Mouse (Mus musculus): Measurements from ENCODE around the gene Ccdc88c. TPM values are rescaled to one million over a fixed set of nuclear protein-coding genes. Genes with fewer than 3 reads are reported as not detected.

The Ccdc88c gene
- polyA plus RNA-seq, 1 experiment, result 138 TPM

- Histone ChIP-seq H3K27ac (ENCODE audit: control insufficient read depth, insufficient read depth, low read depth, low read length, poor library complexity) (peak overlapping the region; percentile 11), H3K4me1 (ENCODE audit: control insufficient read depth, insufficient read depth, low read length) (peaks cover 27% of the 10 kb centered on the region), H3K4me3 (replicated peaks; ENCODE audit: control insufficient read depth, low read depth, low read length) (no peak overlapping the region)
- WGBS, result 63% methylated on average over 10 of the region's 10 CpGs
- TF ChIP-seq POLR2A (IDR thresholded peaks at IDR 0.05; ENCODE audit: borderline replicate concordance, control insufficient read depth, low read depth, low read length) (no peak), CTCF (IDR thresholded peaks at IDR 0.05; ENCODE audit: control insufficient read depth, insufficient read depth, low read length) (no peak)
These were observed 30.9 kb downstream of the Ccdc88c start for GRCm38 (mm10) chr12:100997830-100998563.

GRCm38 (mm10) chr12:100996378-100996898 is 32.4 kb downstream of the Ccdc88c start:
- peak overlapping the region; percentile 20; the same call in 1 of the 2 replicates for H3K27ac ChIP-seq (ENCODE audit: control insufficient read depth, insufficient read depth, low read depth, low read length, poor library complexity)
- no peak for TF ChIP-seq POLR2A (IDR thresholded peaks at IDR 0.05; ENCODE audit: borderline replicate concordance, control insufficient read depth, low read depth, low read length)
- no peak for TF ChIP-seq CTCF (IDR thresholded peaks at IDR 0.05; ENCODE audit: control insufficient read depth, insufficient read depth, low read length)
- WGBS, result 55% methylated on average over 5 of the region's 5 CpGs
- peaks cover 31% of the 10 kb centered on the region for H3K4me1 ChIP-seq (ENCODE audit: control insufficient read depth, insufficient read depth, low read length)
- no peak overlapping the region for H3K4me3 ChIP-seq (replicated peaks; ENCODE audit: control insufficient read depth, low read depth, low read length)

GRCm38 (mm10) chr12:100995607-100996377 is 33.1 kb downstream of the Ccdc88c start:
- WGBS, result 86% methylated on average over 16 of the region's 16 CpGs
- peaks cover 32% of the 10 kb centered on the region for H3K4me1 ChIP-seq (ENCODE audit: control insufficient read depth, insufficient read depth, low read length)

GRCm38 (mm10) chr12:100994140-100995015 is 34.5 kb downstream of the Ccdc88c start:
- TF ChIP-seq POLR2A (IDR thresholded peaks at IDR 0.05; ENCODE audit: borderline replicate concordance, control insufficient read depth, low read depth, low read length), result no peak
- TF ChIP-seq CTCF (IDR thresholded peaks at IDR 0.05; ENCODE audit: control insufficient read depth, insufficient read depth, low read length), result no peak
- Histone ChIP-seq H3K4me1 (ENCODE audit: control insufficient read depth, insufficient read depth, low read length) (peaks cover 36% of the 10 kb centered on the region), H3K4me3 (replicated peaks; ENCODE audit: control insufficient read depth, low read depth, low read length) (no peak overlapping the region), H3K27ac (ENCODE audit: control insufficient read depth, insufficient read depth, low read depth, low read length, poor library complexity) (peak overlapping the region; percentile 41)
- 44% methylated on average over 3 of the region's 3 CpGs for WGBS

More at GRCm38 (mm10) chr12:100995607-100996377, 33.1 kb downstream of the Ccdc88c start:
- H3K27ac ChIP-seq (ENCODE audit: control insufficient read depth, insufficient read depth, low read depth, low read length, poor library complexity), result peak overlapping the region; percentile 17; the same call in 1 of the 2 replicates
- H3K4me3 ChIP-seq (replicated peaks; ENCODE audit: control insufficient read depth, low read depth, low read length), result no peak overlapping the region
- TF ChIP-seq CTCF (IDR thresholded peaks at IDR 0.05; ENCODE audit: control insufficient read depth, insufficient read depth, low read length), result no peak
- TF ChIP-seq POLR2A (IDR thresholded peaks at IDR 0.05; ENCODE audit: borderline replicate concordance, control insufficient read depth, low read depth, low read length), result no peak

- 70% methylated on average over 3 of the region's 3 CpGs for WGBS
- Histone ChIP-seq H3K27ac (ENCODE audit: control insufficient read depth, insufficient read depth, low read depth, low read length, poor library complexity) (no peak overlapping the region; the same call in 1 of the 2 replicates), H3K4me1 (ENCODE audit: control insufficient read depth, insufficient read depth, low read length) (peaks cover 41% of the 10 kb centered on the region), H3K4me3 (replicated peaks; ENCODE audit: control insufficient read depth, low read depth, low read length) (no peak overlapping the region)
- TF ChIP-seq POLR2A (IDR thresholded peaks at IDR 0.05; ENCODE audit: borderline replicate concordance, control insufficient read depth, low read depth, low read length), result no peak
These were observed 35.7 kb downstream of the Ccdc88c start for GRCm38 (mm10) chr12:100993146-100993545.

- Histone ChIP-seq H3K27ac (ENCODE audit: control insufficient read depth, insufficient read depth, low read depth, low read length, poor library complexity) (peak overlapping the region; percentile 61), H3K4me3 (replicated peaks; ENCODE audit: control insufficient read depth, low read depth, low read length) (no peak overlapping the region), H3K4me1 (ENCODE audit: control insufficient read depth, insufficient read depth, low read length) (peaks cover 41% of the 10 kb centered on the region)
- WGBS, result 69% methylated on average over 7 of the region's 7 CpGs
- no peak for TF ChIP-seq CTCF (IDR thresholded peaks at IDR 0.05; ENCODE audit: control insufficient read depth, insufficient read depth, low read length)
- TF ChIP-seq POLR2A (IDR thresholded peaks at IDR 0.05; ENCODE audit: borderline replicate concordance, control insufficient read depth, low read depth, low read length), result no peak
These were observed 36.4 kb downstream of the Ccdc88c start for GRCm38 (mm10) chr12:100992505-100992904.

GRCm38 (mm10) chr12:100991119-100991518 is 37.7 kb downstream of the Ccdc88c start:
- TF ChIP-seq CTCF (IDR thresholded peaks at IDR 0.05; ENCODE audit: control insufficient read depth, insufficient read depth, low read length) (no peak), POLR2A (IDR thresholded peaks at IDR 0.05; ENCODE audit: borderline replicate concordance, control insufficient read depth, low read depth, low read length) (no peak)
- WGBS, result 55% methylated on average over 3 of the region's 3 CpGs
- H3K4me1 ChIP-seq (ENCODE audit: control insufficient read depth, insufficient read depth, low read length), result peaks cover 37% of the 10 kb centered on the region

More at GRCm38 (mm10) chr12:100991119-100991518, 37.7 kb downstream of the Ccdc88c start:
- Histone ChIP-seq H3K27ac (ENCODE audit: control insufficient read depth, insufficient read depth, low read depth, low read length, poor library complexity) (peak overlapping the region; percentile 75; the same call in 1 of the 2 replicates), H3K4me3 (replicated peaks; ENCODE audit: control insufficient read depth, low read depth, low read length) (no peak overlapping the region)
